Mouse (Mus musculus) frontal cortex, adult (tissue): ENCODE measurements around the gene Parn.

Source experiments
- ATAC-seq: cut with Nextera tagmentation; 2 replicates; pipeline ENCODE4 v1.9.2; 2017; ENCODE audit warnings: mild to moderate bottlenecking, moderate library complexity, mixed read lengths; ENCODE audit not compliant: low TSS enrichment

The Parn gene

DNA sequence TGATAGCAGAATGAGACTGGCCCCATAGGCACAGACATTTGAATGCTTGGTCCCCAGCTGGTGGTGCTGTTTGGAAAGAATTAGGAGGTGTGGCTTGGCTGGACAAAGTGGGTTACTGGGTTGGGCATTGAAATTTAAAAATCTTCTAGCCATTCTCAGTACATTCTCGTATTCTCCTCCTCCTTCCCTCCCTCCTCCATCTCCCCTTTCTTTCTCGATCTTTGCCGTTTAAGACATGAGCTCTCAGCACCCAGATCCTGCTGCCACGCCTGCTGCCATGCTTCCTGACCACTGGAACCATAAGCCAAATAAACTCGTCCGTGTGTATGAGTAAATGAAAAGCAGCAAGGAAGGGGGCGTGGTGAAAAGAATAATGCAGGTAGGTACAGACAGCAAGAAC is 111.5 kb downstream of the Parn start:
- no peak for ATAC-seq

GRCm38 (mm10) chr16:13550667-13551066 is 117.3 kb downstream of the Parn start:
- ATAC-seq = no peak

- no peak for ATAC-seq
Measured at GRCm38 (mm10) chr16:13549976-13550375, 118.0 kb downstream of the Parn start.

DNA sequence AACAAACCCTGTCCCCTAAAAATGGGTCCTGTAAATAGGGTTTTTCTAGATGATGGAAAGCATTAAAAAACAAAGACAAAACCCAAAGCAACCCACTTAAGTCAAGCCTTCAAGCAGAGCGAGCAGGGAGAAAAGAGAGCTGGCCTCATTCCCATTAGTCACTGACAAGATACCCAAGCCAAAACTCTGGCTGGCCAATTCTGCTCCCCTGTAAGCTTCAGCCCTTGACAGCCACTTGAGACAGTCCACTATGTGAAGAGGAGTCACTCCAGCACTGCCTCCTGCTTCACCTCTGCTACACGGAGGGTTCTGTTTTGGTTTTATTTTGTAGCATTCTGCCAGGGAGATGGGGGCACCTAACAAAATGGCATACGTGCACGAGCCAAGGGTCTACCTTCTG is 126.2 kb downstream of the Parn start:
- no peak for ATAC-seq

DNA sequence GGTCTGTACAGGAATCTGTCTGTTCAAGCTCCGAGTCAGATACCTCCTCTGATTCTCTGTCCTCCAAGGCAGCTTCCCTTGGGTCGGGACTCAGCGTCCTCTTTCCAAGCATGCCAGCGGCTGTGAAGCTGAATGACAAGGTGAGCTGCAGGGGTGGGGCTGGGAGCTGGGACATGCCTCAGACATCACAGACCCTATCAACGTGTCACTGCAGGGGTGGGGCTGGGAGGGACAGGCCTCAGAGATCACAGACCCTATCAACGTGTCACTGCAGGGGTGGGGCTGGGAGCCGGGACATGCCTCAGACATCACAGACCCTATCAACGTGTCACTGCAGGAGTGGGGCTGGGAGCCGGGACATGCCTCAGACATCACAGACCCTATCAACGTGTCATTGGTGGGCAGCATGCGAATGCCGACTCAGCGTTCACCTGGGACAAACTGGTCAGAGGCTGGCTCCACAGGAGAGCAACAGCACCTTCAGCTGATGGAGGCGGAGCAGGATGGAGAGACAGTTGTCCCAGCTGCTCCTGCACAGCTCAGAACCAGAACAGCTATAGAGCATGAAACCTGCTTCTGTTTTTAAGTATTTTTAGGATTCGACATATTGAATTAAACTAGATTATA is 126.7 kb downstream of the Parn start:
- peak; percentile 42; the same call in 1 of the 2 replicates for ATAC-seq

- no peak for ATAC-seq
Measured at GRCm38 (mm10) chr16:13538933-13539648, 128.9 kb downstream of the Parn start.

- ATAC-seq = peak; percentile 86
Measured at GRCm38 (mm10) chr16:13538213-13538932, 129.6 kb downstream of the Parn start.

DNA sequence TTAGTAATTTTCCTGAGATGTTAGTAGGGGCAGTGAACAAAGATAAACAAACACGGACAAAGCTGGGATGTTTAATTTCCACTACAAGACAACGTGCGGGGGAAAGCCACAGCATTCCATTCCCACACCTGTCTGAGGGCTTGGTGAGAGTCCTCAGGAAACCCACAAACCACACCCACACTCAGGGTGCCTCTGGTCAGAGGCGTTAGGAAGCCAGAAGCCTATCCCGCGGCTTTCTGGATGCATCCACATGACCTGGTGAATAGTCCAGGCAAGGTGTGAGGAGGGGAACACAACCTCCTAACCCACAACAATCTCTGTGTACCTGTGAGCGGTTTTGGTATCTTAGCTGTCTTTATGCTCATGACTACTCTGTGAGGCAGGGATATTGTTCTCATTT is 131.6 kb downstream of the Parn start:
- no peak for ATAC-seq

- ATAC-seq = no peak
Measured at GRCm38 (mm10) chr16:13535856-13536255, 132.1 kb downstream of the Parn start.

- ATAC-seq = peak; percentile 73; the same call in 1 of the 2 replicates
Measured at GRCm38 (mm10) chr16:13532840-13533239, 135.1 kb downstream of the Parn start.

DNA sequence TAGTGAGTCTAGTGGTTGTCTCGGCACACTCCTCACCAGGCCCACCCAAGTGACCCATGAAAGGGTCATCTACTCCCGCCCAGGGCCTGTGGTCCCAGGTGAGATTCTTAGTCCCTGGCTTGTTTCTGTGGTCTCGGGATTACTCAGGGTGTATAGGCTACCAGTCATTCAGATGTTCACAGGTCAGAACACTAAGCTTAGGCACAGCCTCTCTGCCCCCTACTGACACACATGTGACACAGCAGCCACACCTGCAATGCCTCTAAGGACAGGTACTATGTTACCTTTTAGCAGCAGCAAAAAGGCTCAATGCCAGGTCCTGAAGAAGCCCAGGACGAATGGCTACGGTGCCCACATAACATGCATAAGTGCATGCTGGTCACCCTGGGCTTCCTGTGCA is 136.7 kb downstream of the Parn start:
- no peak for ATAC-seq

GRCm38 (mm10) chr16:13521359-13521758 is 146.6 kb downstream of the Parn start:
- ATAC-seq = no peak

DNA sequence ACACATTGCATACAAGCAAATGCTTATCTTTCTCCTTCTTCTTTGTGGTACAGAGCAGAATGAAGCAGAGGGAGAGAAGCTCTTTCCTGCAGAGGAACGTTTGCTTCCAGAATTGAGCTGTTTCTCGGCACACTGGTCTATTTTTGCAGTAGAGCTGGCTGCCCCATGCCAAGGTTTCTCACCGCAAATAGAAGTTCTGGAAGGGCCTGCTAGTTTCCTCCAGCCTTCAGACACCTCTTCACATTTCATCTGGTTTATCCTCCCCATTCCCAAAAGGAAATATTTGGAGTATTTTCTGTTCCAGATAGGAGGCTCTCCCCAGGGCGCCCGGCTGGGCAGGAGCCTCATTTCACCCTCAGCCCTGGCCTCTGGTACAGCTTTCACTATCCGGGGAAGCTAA is 147.7 kb downstream of the Parn start:
- peak; percentile 74 for ATAC-seq

DNA sequence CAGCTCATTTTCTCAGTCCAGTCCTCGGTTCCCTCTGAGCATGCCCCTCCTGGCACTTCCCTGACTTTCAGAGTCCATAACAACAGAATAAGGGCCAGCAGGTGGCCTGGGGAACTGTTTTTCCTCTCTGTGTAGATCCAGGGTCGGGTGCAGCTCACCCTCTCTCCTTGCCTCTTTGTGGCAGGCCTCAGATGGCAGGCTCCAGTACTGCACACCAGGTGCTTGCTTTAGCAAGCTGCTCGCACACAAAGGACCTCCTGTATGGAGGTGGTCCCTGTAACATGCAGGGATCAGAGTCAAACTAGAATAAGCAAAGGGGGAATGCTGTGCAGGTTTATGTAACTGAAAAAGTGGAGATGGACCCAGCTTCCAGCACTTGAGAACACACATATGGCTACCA is 151.8 kb downstream of the Parn start:
- no peak for ATAC-seq

- ATAC-seq = no peak
Measured at GRCm38 (mm10) chr16:13515524-13515923, 152.4 kb downstream of the Parn start.

GRCm38 (mm10) chr16:13505055-13505454 is 162.9 kb downstream of the Parn start:
- no peak for ATAC-seq

DNA sequence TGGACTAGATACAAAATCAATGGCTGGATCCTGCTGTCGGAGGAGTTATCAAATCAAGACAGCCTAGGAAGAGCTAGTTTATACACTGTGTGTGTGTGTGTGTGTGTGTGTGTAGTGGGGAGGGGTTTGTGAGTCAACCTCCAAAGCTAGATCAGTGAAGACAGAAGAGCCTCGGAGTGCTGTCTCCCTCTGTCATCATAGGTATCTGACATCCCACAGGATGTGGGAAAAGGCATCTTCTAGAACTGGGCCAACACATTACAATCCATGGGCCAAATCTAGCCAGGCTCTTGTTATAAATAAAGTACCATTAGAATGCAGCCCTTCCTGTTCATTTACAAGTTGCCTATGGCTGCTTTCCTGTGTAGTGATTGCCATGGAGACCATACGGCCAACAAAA is 163.5 kb downstream of the Parn start:
- ATAC-seq = no peak; the same call in 1 of the 2 replicates

DNA sequence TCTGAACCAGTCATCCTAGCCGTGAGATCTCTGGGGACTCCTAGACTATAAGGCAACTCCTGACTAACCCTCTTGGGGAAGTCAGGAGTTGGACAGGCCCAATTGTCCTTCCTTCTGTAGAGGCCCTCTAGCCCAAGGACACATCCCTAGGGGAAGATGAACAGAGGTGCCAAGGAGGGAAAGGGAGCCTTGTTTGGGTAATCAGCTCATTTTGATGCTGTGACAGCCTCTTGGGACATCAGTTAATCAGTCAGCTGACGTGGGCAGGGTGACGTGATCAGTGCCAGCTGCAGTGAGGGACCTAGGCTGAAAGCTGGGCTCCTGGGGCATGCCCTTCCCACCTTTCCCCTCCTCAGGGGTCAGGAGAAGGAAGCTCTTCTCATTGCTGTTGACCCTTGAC is 169.0 kb downstream of the Parn start:
- no peak for ATAC-seq

DNA sequence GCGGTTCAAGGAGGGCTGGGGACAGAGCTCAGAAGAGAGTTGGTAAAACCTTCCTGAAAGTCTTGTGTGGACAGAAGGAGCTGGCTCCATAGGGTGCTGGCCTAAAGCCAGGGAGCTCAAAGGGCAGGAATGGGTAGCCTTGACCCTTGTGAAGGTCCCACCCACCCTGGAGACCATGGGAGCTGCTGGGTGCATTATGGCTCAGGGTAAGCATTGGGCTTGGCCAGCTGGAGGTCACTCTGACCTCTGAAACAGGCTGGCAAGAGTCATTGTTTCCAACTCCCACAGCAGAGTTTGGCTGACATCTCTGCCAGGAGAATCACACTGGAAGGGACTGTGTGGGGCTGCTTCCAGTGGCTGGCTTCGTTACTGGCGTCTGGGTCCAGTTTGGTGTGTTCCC is 174.0 kb downstream of the Parn start:
- no peak for ATAC-seq

- no peak for ATAC-seq
Measured at GRCm38 (mm10) chr16:13492996-13493395, 175.0 kb downstream of the Parn start.

DNA sequence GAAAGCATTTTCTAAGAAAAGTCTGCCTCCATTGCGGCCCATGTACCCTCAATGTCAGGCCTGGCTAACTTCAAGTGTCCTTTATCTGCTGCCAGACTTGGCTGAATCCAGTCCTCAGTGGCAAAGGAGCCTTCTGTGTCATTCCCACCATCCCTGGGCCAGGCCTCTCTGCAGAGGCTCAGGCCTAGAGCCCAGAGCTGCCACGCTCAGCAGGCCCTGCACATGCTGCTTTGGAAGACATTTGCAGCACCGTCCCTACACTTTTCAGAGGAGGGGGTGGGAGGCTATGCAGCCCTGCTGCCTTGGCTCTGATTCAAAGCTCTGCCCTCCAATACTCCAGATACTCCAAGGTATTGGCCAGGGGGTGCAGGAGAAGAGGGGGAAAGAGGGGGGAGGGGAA is 176.2 kb downstream of the Parn start:
- no peak for ATAC-seq
